Mouse (Mus musculus): ENCODE measurements at regions not wholly inside any gene's neighbourhood (a gene's known extent, or its start where the extent isn't known, plus 50 kb on each side); places are given as distances from the start of the nearest gene placed in this dataset.

- TF ChIP-seq MAX (IDR thresholded peaks at IDR 0.05; ENCODE audit: low read length) (no peak), CTCF (IDR thresholded peaks at IDR 0.05 in 2 of 3, conservative IDR thresholded peaks at IDR 0.05 in 1 of 3; ENCODE audit: control insufficient read depth in 1 of 3, insufficient read depth in 1 of 3, low read depth in 2 of 3, low read length in 3 of 3, poor library complexity in 1 of 3, severe bottlenecking in 1 of 3) (no peak), RCOR1 (IDR thresholded peaks at IDR 0.05; ENCODE audit: low read depth, low read length) (no peak), TCF12 (IDR thresholded peaks at IDR 0.05; ENCODE audit: low read depth, low read length) (no peak)
Measured at GRCm38 (mm10) chr17:41261495-41261894, 326.6 kb upstream of the Cenpq start.

Data from MEL (cell line).